Mouse (Mus musculus): Measurements from ENCODE around the gene Rpl3.

Gene Rpl3

GRCm38 (mm10) chr15:80034913-80035312 lies 56.8 kb downstream of the Rpl3 start:
- DNase-seq (ENCODE audit: low spot score) = no peak

DNA sequence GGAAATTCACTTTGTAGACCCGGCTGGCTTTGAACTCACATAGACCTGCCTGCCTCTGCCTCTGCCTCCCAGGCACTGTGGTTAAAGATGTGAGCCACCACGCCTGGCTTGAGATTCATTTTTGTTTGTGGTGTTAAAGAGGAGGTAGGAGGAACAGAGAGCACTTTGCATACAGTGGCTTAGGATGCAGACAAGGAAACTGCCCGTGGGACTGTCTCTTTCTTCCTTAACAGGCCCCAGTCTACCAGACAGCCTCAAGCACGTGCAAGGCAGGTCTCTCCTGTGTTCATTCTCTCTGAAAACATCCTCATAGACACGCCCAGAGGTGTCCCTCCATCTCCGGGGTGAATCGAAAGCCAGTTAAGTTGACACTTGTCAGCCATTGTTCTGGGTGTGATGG lies 57.3 kb downstream of the Rpl3 start:
- DNase-seq (ENCODE audit: low spot score) = no peak

GRCm38 (mm10) chr15:80031133-80031532 lies 60.5 kb downstream of the Rpl3 start:
- no peak for DNase-seq (ENCODE audit: low spot score)

DNA sequence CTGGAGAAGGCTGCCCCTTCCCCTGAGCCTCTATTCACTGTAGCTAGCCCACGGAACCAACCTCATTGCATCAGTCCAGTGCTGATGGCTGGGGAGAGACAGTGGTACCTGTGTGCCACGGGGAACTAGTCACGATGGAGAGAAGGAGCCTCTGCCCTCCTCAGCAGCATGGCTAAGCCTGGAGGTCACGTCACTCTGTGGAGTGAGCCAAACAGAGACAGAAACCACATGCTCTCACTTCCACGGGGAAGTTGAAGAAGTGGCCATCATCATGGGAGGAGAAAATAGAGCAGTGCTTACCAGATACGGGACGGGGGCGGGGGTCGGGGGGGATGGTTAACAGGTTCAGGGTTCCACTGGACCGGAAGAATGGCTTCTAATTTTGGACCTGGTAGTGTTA lies 61.3 kb downstream of the Rpl3 start:
- DNase-seq (ENCODE audit: low spot score) = no peak

- DNase-seq (ENCODE audit: low spot score) = no peak
These were observed 62.8 kb downstream of the Rpl3 start for GRCm38 (mm10) chr15:80028862-80029261.
